Mouse (Mus musculus): Measurements from ENCODE around the gene Odf3b.

GRCm38 (mm10) chr15:89336422-89336821 lies 42.7 kb downstream of the Odf3b start:
- TF ChIP-seq ZC3H11A (IDR thresholded peaks at IDR 0.05; ENCODE audit: borderline replicate concordance, low read depth, low read length) = no peak
- TF ChIP-seq ZNF384 (IDR thresholded peaks at IDR 0.05; ENCODE audit: low read depth, low read length) = no peak
- TF ChIP-seq MAFK (IDR thresholded peaks at IDR 0.05; ENCODE audit: insufficient read depth, low read depth, low read length) = no peak
- no peak for TF ChIP-seq CHD2 (IDR thresholded peaks at IDR 0.05; ENCODE audit: low read depth, low read length)
